Mouse (Mus musculus) cerebellum, adult 2 months (tissue): Measurements from ENCODE around the gene Tet2. TPM values are rescaled to one million over a fixed set of nuclear protein-coding genes. Genes with fewer than 3 reads are reported as not detected.

Experiments
- DNase-seq, 2 experiments: peaks; one replicate each; pipeline ENCODE4 v3.0.0; 2021
- H3K27ac ChIP-seq: fragments of 200-500 bp; 2 replicates; pipeline ENCODE4 v1.5.1; 2012; ENCODE audit warnings: low read length, control low read depth, inconsistent platforms; ENCODE audit not compliant: insufficient read depth
- H3K27me3 ChIP-seq: fragments of 200-500 bp; 2 replicates; pipeline ENCODE4 v1.6.1; 2012; ENCODE audit warnings: inconsistent platforms, mild to moderate bottlenecking, low read length, moderate library complexity; ENCODE audit not compliant: control insufficient read depth, insufficient read depth
- H3K4me1 ChIP-seq: fragments of 200-500 bp; 2 replicates; pipeline ENCODE4 v1.6.1; 2011; ENCODE audit warnings: low read length; ENCODE audit not compliant: control insufficient read depth, insufficient read depth
- H3K4me3 ChIP-seq: fragments of 200-500 bp; replicated peaks from 2 replicates; pipeline ENCODE3; 2011; ENCODE audit warnings: mild to moderate bottlenecking, low read depth, low read length, control low read depth; ENCODE audit not compliant: insufficient read depth
- CTCF ChIP-seq: fragments of 200-500 bp; IDR thresholded peaks from 2 replicates; pipeline ENCODE4 v1.5.1; 2011; ENCODE audit warnings: low read depth, mild to moderate bottlenecking, control low read depth, low read length, moderate library complexity, borderline replicate concordance; ENCODE audit not compliant: insufficient read depth
- POLR2A ChIP-seq: fragments of 200-500 bp; IDR thresholded peaks from 2 replicates; pipeline ENCODE4 v1.6.1; 2011; ENCODE audit warnings: low read length, control low read depth, borderline replicate concordance; ENCODE audit not compliant: insufficient read depth
- WGBS: fragments of 180-500 bp; shearing (Covaris S2); methylation state at CpG from one replicate; pipeline ENCODE4 v1.1.7; 2018; 5-methylcytosine and 5-hydroxymethylcytosine counted together
- polyA plus RNA-seq: library from polyadenylated mRNA; depleted of rRNA; stranded (reverse); fragments of >200 nt; gene quantifications from 2 replicates; pipeline ENCODE4 v1.2.3, GENCODE M21; 2012

The Tet2 gene
- polyA plus RNA-seq, 1 experiment: 19.0 TPM

GRCm38 (mm10) chr3:133533272-133533995, 11.5 kb downstream of the Tet2 start:
- Histone ChIP-seq H3K4me3 (no peak overlapping the region), H3K4me1 (no peaks in the 10 kb centered on the region), H3K27ac (no peak overlapping the region), H3K27me3 (no peaks in the 10 kb centered on the region)
- WGBS: 81% methylated on average over 11 of the region's 11 CpGs
- TF ChIP-seq POLR2A (no peak), CTCF (no peak)
- no peak for DNase-seq

- no peak for DNase-seq
- TF ChIP-seq CTCF (no peak), POLR2A (no peak)
- 87% methylated on average over 3 of the region's 3 CpGs for WGBS
Measured at GRCm38 (mm10) chr3:133532806-133533205, 12.1 kb downstream of the Tet2 start.

GRCm38 (mm10) chr3:133532252-133532651, 12.7 kb downstream of the Tet2 start:
- WGBS: 93% methylated on average over 6 of the region's 6 CpGs
- Histone ChIP-seq H3K4me1 (no peaks in the 10 kb centered on the region), H3K4me3 (no peak overlapping the region), H3K27me3 (no peaks in the 10 kb centered on the region), H3K27ac (no peak overlapping the region)
- no peak for DNase-seq
- no peak for TF ChIP-seq CTCF
- TF ChIP-seq POLR2A: no peak

More at GRCm38 (mm10) chr3:133532806-133533205, 12.1 kb downstream of the Tet2 start:
- Histone ChIP-seq H3K4me3 (no peak overlapping the region), H3K27me3 (no peaks in the 10 kb centered on the region), H3K4me1 (no peaks in the 10 kb centered on the region), H3K27ac (no peak overlapping the region)

- Histone ChIP-seq H3K4me3 (no peak overlapping the region), H3K27ac (no peak overlapping the region), H3K4me1 (no peaks in the 10 kb centered on the region), H3K27me3 (no peaks in the 10 kb centered on the region)
- 56% methylated on average over 2 of the region's 2 CpGs for WGBS
- TF ChIP-seq POLR2A (no peak), CTCF (no peak)
- no peak for DNase-seq
Measured at GRCm38 (mm10) chr3:133531101-133531500, 13.8 kb downstream of the Tet2 start.

- Histone ChIP-seq H3K4me3 (no peak overlapping the region), H3K4me1 (no peaks in the 10 kb centered on the region), H3K27me3 (no peaks in the 10 kb centered on the region), H3K27ac (no peak overlapping the region)
- no peak for TF ChIP-seq POLR2A
- TF ChIP-seq CTCF: no peak
- no peak for DNase-seq
- 49% methylated on average over 3 of the region's 3 CpGs for WGBS
Measured at GRCm38 (mm10) chr3:133530664-133531063, 14.3 kb downstream of the Tet2 start.

GRCm38 (mm10) chr3:133526119-133526723, 18.7 kb downstream of the Tet2 start:
- no peak for DNase-seq
- Histone ChIP-seq H3K27me3 (no peaks in the 10 kb centered on the region), H3K27ac (no peak overlapping the region), H3K4me3 (no peak overlapping the region), H3K4me1 (no peaks in the 10 kb centered on the region)
- 90% methylated on average over 4 of the region's 4 CpGs for WGBS
- no peak for TF ChIP-seq CTCF
- TF ChIP-seq POLR2A: no peak

GRCm38 (mm10) chr3:133525578-133525977, 19.4 kb downstream of the Tet2 start:
- DNase-seq: no peak
- no peak overlapping the region for H3K4me3 ChIP-seq
- no peaks in the 10 kb centered on the region for H3K27me3 ChIP-seq
- TF ChIP-seq CTCF: no peak
- no peak for TF ChIP-seq POLR2A
- H3K4me1 ChIP-seq: no peaks in the 10 kb centered on the region
- no peak overlapping the region for H3K27ac ChIP-seq
- 85% methylated on average over 1 of the region's 1 CpGs for WGBS
